Mouse (Mus musculus): ENCODE measurements around the gene Hibadh. TPM values are rescaled to one million over a fixed set of nuclear protein-coding genes. Genes with fewer than 3 reads are reported as not detected.

The Hibadh gene
- total RNA-seq, 2 experiments from 2014 or later: 243 to 261 TPM

- DNase-seq: no peak
- intact Hi-C loops (cut with DNase I): no loop called here
Observed at GRCm38 (mm10) chr6:52581081-52581480, 59.1 kb downstream of the Hibadh start.

- no peak for DNase-seq
- intact Hi-C loops (cut with DNase I): loop anchor here (5.0 kb wide), 4 partner anchors 71 to 339 kb away; no protein-coding TSS in a partner anchor
Observed at GRCm38 (mm10) chr6:52578322-52578721, 61.9 kb downstream of the Hibadh start.

DNA sequence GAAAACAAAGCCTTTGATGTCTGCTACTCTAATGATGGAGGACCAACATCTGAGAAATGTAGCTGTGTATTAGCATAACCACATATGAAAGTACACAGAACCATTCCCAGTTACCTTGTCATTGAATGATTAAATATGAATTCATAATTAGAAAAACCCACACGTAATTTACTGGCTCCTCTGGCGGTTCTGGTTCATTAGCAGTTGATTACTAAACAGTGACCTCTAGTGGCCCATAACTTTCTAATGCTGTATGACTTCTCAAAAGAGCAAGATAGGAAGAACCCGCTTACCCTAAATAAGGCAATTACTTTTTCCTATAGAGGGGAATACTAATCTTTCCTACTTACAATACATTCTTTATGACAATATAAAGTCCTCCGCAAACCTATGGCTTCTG is 62.9 kb downstream of the Hibadh start:
- intact Hi-C loops (cut with DNase I): loop anchor here (1.0 to 5.0 kb wide), 6 partner anchors 70 to 340 kb away; no protein-coding TSS in a partner anchor
- no peak for DNase-seq

DNA sequence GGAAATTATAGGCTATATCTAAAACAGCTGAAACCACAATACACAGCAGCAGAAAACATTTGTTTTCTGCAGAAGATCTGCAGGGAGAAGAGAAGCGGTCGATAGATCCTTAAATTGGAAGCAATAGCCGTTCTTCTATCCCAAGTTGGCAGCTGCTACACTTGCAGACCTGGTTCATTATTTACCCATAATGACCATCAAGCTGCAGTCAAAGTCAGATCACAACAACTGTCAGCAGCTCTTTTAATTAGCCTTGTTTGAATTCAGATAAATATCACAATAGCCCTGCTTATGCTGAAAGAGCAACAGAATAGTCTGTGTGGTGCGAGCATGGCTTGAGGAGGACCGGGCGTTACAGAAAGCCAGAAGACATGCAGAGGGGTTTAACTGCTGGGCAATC is 71.5 kb downstream of the Hibadh start:
- intact Hi-C loops (cut with DNase I): no loop called here
- no peak for DNase-seq

GRCm38 (mm10) chr6:52567327-52568299 is 72.6 kb downstream of the Hibadh start:
- no peak for DNase-seq
- intact Hi-C loops (cut with DNase I): no loop called here

DNA sequence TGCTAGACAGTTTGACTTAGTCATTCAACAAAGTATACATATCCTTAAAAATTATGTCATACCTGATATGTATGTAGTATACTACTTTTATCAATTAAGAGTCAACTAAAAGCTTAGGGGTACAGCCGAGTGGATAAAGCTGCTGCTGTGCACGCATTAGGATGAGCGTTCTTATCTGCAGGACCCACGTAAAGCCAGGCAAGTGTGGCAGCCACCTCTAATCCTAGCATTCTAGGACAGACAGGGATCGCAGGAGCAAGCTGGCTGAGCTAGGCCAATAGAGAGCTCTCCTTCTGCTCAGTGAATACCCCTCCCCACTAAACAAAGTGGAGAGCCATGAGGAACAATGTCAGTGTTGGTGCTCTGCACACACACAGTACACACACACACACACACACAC is 75.0 kb downstream of the Hibadh start:
- intact Hi-C loops (cut with DNase I): no loop called here
- DNase-seq: no peak

- DNase-seq: no peak
- intact Hi-C loops (cut with DNase I): no loop called here
Observed at GRCm38 (mm10) chr6:52562994-52563393, 77.2 kb downstream of the Hibadh start.

GRCm38 (mm10) chr6:52559041-52559440 is 81.1 kb downstream of the Hibadh start:
- intact Hi-C loops (cut with DNase I): no loop called here
- no peak for DNase-seq

DNA sequence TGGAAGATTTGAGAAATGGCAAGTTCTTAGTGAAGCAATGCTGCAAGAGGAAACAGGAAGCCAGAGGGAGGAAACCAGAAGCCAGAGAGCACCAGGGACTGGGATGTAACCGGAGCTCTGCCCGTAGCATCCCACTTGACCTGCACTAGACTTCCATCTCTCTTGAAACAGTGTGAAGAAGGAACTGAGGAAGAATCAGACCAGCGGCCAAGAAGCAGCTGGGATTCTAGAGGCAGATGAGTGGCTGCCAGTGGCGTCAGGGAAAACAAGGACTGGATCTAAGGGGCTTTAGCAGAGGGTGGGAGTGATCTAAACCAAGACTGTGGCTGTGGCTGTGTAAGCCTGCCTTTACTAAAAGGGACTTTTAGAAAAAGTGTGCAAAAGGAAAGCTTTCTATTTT is 95.8 kb downstream of the Hibadh start:
- no peak for DNase-seq
- intact Hi-C loops (cut with DNase I): no loop called here

DNA sequence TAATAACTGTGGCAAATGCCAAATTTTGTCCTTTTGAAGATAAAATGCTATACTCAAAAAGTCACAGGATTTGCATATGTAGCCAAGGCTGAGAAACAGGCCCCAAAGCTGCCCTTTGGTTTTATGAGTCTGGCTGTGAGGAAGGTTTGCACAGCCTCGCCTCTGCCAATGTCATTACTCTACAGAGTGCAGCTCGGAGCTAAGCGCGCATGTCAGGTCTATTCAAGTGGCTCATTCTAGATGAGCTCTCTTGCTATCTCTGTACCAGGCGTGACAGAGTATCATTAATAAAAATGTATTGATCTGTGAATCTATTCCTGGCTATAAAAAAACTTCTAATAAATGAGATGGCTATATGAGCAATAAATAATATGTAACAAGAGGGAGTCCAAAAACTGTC is 97.7 kb downstream of the Hibadh start:
- intact Hi-C loops (cut with DNase I): no loop called here
- DNase-seq: no peak

DNA sequence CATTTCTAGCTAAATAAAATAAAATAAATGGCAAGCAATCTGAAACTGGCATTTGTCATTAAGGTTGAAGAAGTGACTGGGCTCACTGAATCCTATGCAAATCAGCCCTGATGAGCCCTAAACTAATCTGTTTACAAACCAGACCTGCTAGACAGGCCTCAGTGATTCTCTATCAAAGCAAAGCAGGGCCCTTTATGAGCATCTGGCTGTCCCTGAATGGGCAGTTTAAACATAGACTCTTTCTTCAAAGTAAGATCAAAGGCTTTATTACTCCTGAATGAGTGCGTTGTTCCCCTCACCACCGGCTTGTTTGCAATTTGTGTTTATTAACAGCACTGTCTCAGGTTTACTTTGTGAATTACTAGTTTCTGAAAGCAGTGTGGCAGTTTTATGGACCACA is 100.3 kb downstream of the Hibadh start:
- DNase-seq: no peak
- intact Hi-C loops (cut with DNase I): no loop called here

GRCm38 (mm10) chr6:52535072-52535704 is 105.0 kb downstream of the Hibadh start:
- intact Hi-C loops (cut with DNase I): no loop called here
- DNase-seq: no peak

DNA sequence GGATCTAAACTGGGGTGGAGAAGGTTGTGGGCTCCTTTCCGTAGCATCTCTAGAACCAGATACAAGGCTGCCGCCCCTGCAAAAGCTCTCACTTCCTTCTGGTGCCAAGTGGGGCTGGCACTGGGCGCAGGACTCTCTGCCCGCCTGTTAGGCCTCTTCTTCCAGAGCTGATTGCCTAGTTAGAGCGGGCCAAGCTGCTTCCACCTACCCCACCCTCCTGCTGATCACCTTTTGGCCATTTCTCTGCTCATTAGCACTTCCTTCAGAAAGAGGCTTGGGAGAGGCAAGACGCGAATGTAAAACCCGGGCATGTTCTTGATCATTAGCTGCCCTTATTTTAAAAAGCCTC is 108.1 kb downstream of the Hibadh start:
- intact Hi-C loops (cut with DNase I): no loop called here
- DNase-seq: no peak

DNA sequence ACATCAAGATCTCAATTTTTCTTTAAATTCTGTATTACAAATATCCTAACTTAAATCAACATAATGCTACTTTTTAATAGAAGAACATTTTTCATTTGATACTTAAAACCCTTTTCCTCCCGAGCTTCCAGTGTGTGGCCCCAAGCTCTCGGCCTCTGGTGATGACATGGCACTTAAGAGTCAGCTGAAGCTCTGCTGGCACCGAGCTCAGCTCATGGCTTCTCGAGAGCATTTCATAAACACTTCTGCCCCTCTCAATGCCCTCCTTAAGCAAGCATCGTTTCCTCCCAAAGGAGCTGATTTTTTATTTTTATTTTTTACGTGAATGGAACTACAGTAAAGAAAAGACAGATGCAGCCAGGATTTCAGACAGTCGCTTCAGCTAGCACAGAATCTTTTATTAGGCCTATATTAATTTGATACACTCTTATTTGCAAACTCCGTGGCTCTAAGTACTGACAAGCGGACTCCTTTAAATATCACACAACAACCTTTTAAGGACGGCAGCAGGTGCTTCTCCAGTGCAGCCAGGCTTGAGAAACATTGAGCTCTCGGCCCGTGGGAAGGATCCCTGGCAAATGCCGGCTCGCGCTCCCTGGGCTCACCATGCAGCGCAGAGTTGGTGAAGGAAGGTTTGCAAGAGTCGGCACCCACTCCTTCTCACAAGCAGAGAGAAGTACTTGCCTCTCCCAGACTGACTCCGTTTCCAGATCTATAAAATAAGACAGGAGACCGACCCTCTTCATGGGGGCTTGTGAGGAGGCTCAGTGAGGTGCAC is 108.6 kb downstream of the Hibadh start:
- no peak for DNase-seq
- intact Hi-C loops (cut with DNase I): no loop called here

DNA sequence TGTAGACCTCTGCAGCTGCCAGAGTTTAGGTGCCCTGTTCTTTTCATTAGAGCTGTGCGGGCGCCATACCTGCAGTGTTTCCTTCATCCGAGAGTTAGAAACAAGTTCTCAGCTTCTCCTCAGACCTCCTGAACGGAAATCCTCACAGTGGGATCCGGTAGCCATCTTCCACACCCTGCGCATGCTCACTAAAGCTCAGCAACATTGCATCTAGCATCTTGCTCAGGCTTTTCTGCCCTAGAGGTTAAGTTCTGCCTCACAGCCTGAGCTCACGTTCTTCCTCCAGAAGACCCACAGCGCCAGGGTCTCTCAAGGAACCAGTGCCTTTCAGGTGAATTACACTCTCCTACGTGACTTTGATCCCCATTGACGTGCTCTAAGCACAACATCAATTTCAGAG is 109.3 kb downstream of the Hibadh start:
- intact Hi-C loops (cut with DNase I): no loop called here
- DNase-seq: no peak

DNA sequence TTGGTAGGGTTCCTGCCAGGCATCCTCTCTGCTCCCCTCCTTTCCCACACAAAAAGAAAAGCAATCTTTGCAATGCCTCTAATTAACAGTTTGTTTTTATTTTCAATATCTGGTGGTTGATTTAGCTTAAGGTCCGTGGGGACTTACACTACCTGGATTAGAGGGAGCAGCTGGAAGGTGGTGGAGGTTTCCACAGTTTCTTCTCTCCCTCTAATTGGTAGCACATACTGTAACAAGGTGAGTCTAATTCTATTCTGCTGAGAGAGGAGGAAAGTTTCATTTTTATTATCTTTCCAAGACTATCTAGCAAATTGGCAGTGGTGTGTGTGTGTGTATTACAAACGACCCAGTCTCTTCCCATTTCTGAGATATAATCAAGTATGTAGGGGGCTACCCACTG is 116.0 kb downstream of the Hibadh start:
- intact Hi-C loops (cut with DNase I): no loop called here
- DNase-seq: no peak

GRCm38 (mm10) chr6:52518704-52519103 is 121.5 kb downstream of the Hibadh start:
- no peak for DNase-seq
- intact Hi-C loops (cut with DNase I): no loop called here

GRCm38 (mm10) chr6:52517272-52517671 is 122.9 kb downstream of the Hibadh start:
- intact Hi-C loops (cut with DNase I): no loop called here
- DNase-seq: no peak

DNA sequence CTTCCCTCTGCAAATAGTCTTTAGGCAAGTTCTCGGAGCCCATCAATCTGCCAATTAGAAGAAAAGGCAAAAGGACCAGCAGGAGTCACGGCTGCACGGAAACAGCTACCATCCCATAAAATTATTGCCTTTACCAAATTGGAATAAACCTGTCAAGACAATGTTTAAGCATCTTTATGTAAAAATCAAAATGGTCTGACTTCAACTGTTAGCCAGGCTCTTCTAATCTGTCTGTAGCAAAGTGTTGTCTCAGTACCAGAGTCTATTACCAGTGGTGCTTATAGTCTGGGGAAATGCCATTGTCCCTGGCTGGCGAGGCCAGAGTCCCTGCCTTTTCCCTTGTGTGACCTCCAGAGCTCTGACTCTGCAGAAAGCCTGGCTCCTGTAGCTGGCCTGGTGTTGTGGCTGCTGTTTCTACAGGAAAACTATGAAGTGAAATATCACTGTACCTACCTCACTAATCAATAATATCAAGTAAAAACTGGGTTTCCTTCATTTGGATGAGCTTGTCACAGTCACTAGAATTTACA is 126.2 kb downstream of the Hibadh start:
- DNase-seq: no peak

GRCm38 (mm10) chr6:52508789-52509188 is 131.4 kb downstream of the Hibadh start:
- intact Hi-C loops (cut with DNase I): loop anchor here (5.0 kb wide), 1 partner anchor 69 kb away; no protein-coding TSS in a partner anchor
- DNase-seq: no peak

More for the DNA sequence above, 126.2 kb downstream of the Hibadh start:
- intact Hi-C loops (cut with DNase I): no loop called here

GRCm38 (mm10) chr6:52507946-52508345 is 132.2 kb downstream of the Hibadh start:
- intact Hi-C loops (cut with DNase I): loop anchor here (5.0 kb wide), 1 partner anchor 69 kb away; no protein-coding TSS in a partner anchor

More at GRCm38 (mm10) chr6:52507946-52508345, 132.2 kb downstream of the Hibadh start:
- DNase-seq: no peak
